Mouse (Mus musculus): ENCODE data around the gene Tmco1. TPM values are rescaled to one million over a fixed set of nuclear protein-coding genes. Genes with fewer than 3 reads are reported as not detected.

The Tmco1 gene
- polyA plus RNA-seq, 1 experiment: 43.7 TPM

GRCm38 (mm10) chr1:167372739-167373138 is 64.6 kb downstream of the Tmco1 start:
- no peak overlapping the region for H3K27ac ChIP-seq (ENCODE audit: insufficient read depth, low read length)
- H3K4me3 ChIP-seq (ENCODE audit: low read depth, low read length): no peak overlapping the region
- H3K9me3 ChIP-seq (replicated peaks; ENCODE audit: control insufficient read depth, insufficient read depth, low read length, poor library complexity, severe bottlenecking): no peaks in the 10 kb centered on the region
- TF ChIP-seq POLR2A (IDR thresholded peaks at IDR 0.05; ENCODE audit: insufficient read depth, low read length) (no peak), CTCF (IDR thresholded peaks at IDR 0.05; ENCODE audit: low read depth, low read length) (no peak), EP300 (IDR thresholded peaks at IDR 0.05; ENCODE audit: insufficient read depth, low read depth, low read length) (no peak)
- no peaks in the 10 kb centered on the region for H3K36me3 ChIP-seq (ENCODE audit: control insufficient read depth, insufficient read depth, low read length, poor library complexity, severe bottlenecking)
- no peaks in the 10 kb centered on the region for H3K4me1 ChIP-seq (ENCODE audit: control insufficient read depth, insufficient read depth, low read length)
- no peaks in the 10 kb centered on the region for H3K27me3 ChIP-seq (ENCODE audit: control insufficient read depth, insufficient read depth, low read length, poor library complexity, severe bottlenecking)
- H3K9ac ChIP-seq (ENCODE audit: low read depth, poor library complexity, severe bottlenecking): no peak overlapping the region

- Histone ChIP-seq H3K9me3 (replicated peaks; ENCODE audit: control insufficient read depth, insufficient read depth, low read length, poor library complexity, severe bottlenecking) (no peaks in the 10 kb centered on the region), H3K4me3 (ENCODE audit: low read depth, low read length) (no peak overlapping the region)
These were observed 66.0 kb downstream of the Tmco1 start for GRCm38 (mm10) chr1:167374003-167374784.

GRCm38 (mm10) chr1:167374942-167375341 is 66.8 kb downstream of the Tmco1 start:
- TF ChIP-seq EP300 (IDR thresholded peaks at IDR 0.05; ENCODE audit: insufficient read depth, low read depth, low read length): no peak
- no peak for TF ChIP-seq CTCF (IDR thresholded peaks at IDR 0.05; ENCODE audit: low read depth, low read length)
- TF ChIP-seq POLR2A (IDR thresholded peaks at IDR 0.05; ENCODE audit: insufficient read depth, low read length): no peak
- H3K9ac ChIP-seq (ENCODE audit: low read depth, poor library complexity, severe bottlenecking): no peak overlapping the region
- H3K36me3 ChIP-seq (ENCODE audit: control insufficient read depth, insufficient read depth, low read length, poor library complexity, severe bottlenecking): no peaks in the 10 kb centered on the region
- H3K27ac ChIP-seq (ENCODE audit: insufficient read depth, low read length): no peak overlapping the region
- no peaks in the 10 kb centered on the region for H3K9me3 ChIP-seq (replicated peaks; ENCODE audit: control insufficient read depth, insufficient read depth, low read length, poor library complexity, severe bottlenecking)
- H3K4me1 ChIP-seq (ENCODE audit: control insufficient read depth, insufficient read depth, low read length): no peaks in the 10 kb centered on the region
- H3K27me3 ChIP-seq (ENCODE audit: control insufficient read depth, insufficient read depth, low read length, poor library complexity, severe bottlenecking): no peaks in the 10 kb centered on the region
- no peak overlapping the region for H3K4me3 ChIP-seq (ENCODE audit: low read depth, low read length)

More at GRCm38 (mm10) chr1:167374003-167374784, 66.0 kb downstream of the Tmco1 start:
- TF ChIP-seq EP300 (IDR thresholded peaks at IDR 0.05; ENCODE audit: insufficient read depth, low read depth, low read length) (no peak), CTCF (IDR thresholded peaks at IDR 0.05; ENCODE audit: low read depth, low read length) (no peak), POLR2A (IDR thresholded peaks at IDR 0.05; ENCODE audit: insufficient read depth, low read length) (no peak)
- Histone ChIP-seq H3K9ac (ENCODE audit: low read depth, poor library complexity, severe bottlenecking) (no peak overlapping the region), H3K36me3 (ENCODE audit: control insufficient read depth, insufficient read depth, low read length, poor library complexity, severe bottlenecking) (no peaks in the 10 kb centered on the region), H3K4me1 (ENCODE audit: control insufficient read depth, insufficient read depth, low read length) (no peaks in the 10 kb centered on the region), H3K27me3 (ENCODE audit: control insufficient read depth, insufficient read depth, low read length, poor library complexity, severe bottlenecking) (no peaks in the 10 kb centered on the region), H3K27ac (ENCODE audit: insufficient read depth, low read length) (no peak overlapping the region)

GRCm38 (mm10) chr1:167378019-167378418 is 69.8 kb downstream of the Tmco1 start:
- no peaks in the 10 kb centered on the region for H3K9me3 ChIP-seq (replicated peaks; ENCODE audit: control insufficient read depth, insufficient read depth, low read length, poor library complexity, severe bottlenecking)
- no peak for TF ChIP-seq POLR2A (IDR thresholded peaks at IDR 0.05; ENCODE audit: insufficient read depth, low read length)
- no peak for TF ChIP-seq CTCF (IDR thresholded peaks at IDR 0.05; ENCODE audit: low read depth, low read length)
- TF ChIP-seq EP300 (IDR thresholded peaks at IDR 0.05; ENCODE audit: insufficient read depth, low read depth, low read length): no peak
- H3K27me3 ChIP-seq (ENCODE audit: control insufficient read depth, insufficient read depth, low read length, poor library complexity, severe bottlenecking): no peaks in the 10 kb centered on the region
- no peaks in the 10 kb centered on the region for H3K36me3 ChIP-seq (ENCODE audit: control insufficient read depth, insufficient read depth, low read length, poor library complexity, severe bottlenecking)
- H3K9ac ChIP-seq (ENCODE audit: low read depth, poor library complexity, severe bottlenecking): no peak overlapping the region
- H3K4me3 ChIP-seq (ENCODE audit: low read depth, low read length): no peak overlapping the region
- H3K27ac ChIP-seq (ENCODE audit: insufficient read depth, low read length): no peak overlapping the region
- H3K4me1 ChIP-seq (ENCODE audit: control insufficient read depth, insufficient read depth, low read length): no peaks in the 10 kb centered on the region

GRCm38 (mm10) chr1:167379751-167380150 is 71.6 kb downstream of the Tmco1 start:
- H3K27me3 ChIP-seq (ENCODE audit: control insufficient read depth, insufficient read depth, low read length, poor library complexity, severe bottlenecking): no peaks in the 10 kb centered on the region
- no peak overlapping the region for H3K9ac ChIP-seq (ENCODE audit: low read depth, poor library complexity, severe bottlenecking)
- H3K9me3 ChIP-seq (replicated peaks; ENCODE audit: control insufficient read depth, insufficient read depth, low read length, poor library complexity, severe bottlenecking): no peaks in the 10 kb centered on the region
- TF ChIP-seq CTCF (IDR thresholded peaks at IDR 0.05; ENCODE audit: low read depth, low read length) (no peak), POLR2A (IDR thresholded peaks at IDR 0.05; ENCODE audit: insufficient read depth, low read length) (no peak), EP300 (IDR thresholded peaks at IDR 0.05; ENCODE audit: insufficient read depth, low read depth, low read length) (no peak)
- H3K4me1 ChIP-seq (ENCODE audit: control insufficient read depth, insufficient read depth, low read length): peaks cover 2% of the 10 kb centered on the region
- no peaks in the 10 kb centered on the region for H3K36me3 ChIP-seq (ENCODE audit: control insufficient read depth, insufficient read depth, low read length, poor library complexity, severe bottlenecking)
- no peak overlapping the region for H3K27ac ChIP-seq (ENCODE audit: insufficient read depth, low read length)
- no peak overlapping the region for H3K4me3 ChIP-seq (ENCODE audit: low read depth, low read length)

- no peak overlapping the region for H3K9ac ChIP-seq (ENCODE audit: low read depth, poor library complexity, severe bottlenecking)
- no peaks in the 10 kb centered on the region for H3K9me3 ChIP-seq (replicated peaks; ENCODE audit: control insufficient read depth, insufficient read depth, low read length, poor library complexity, severe bottlenecking)
- TF ChIP-seq CTCF (IDR thresholded peaks at IDR 0.05; ENCODE audit: low read depth, low read length) (no peak), EP300 (IDR thresholded peaks at IDR 0.05; ENCODE audit: insufficient read depth, low read depth, low read length) (no peak), POLR2A (IDR thresholded peaks at IDR 0.05; ENCODE audit: insufficient read depth, low read length) (no peak)
- H3K27me3 ChIP-seq (ENCODE audit: control insufficient read depth, insufficient read depth, low read length, poor library complexity, severe bottlenecking): no peaks in the 10 kb centered on the region
- no peaks in the 10 kb centered on the region for H3K36me3 ChIP-seq (ENCODE audit: control insufficient read depth, insufficient read depth, low read length, poor library complexity, severe bottlenecking)
- no peak overlapping the region for H3K27ac ChIP-seq (ENCODE audit: insufficient read depth, low read length)
- H3K4me3 ChIP-seq (ENCODE audit: low read depth, low read length): no peak overlapping the region
- peaks cover 2% of the 10 kb centered on the region for H3K4me1 ChIP-seq (ENCODE audit: control insufficient read depth, insufficient read depth, low read length)
These were observed 72.0 kb downstream of the Tmco1 start for GRCm38 (mm10) chr1:167380223-167380622.

Measured in ES-Bruce4 (cell line).